Mouse (Mus musculus) midbrain, embryonic 13.5 days (tissue): ENCODE data around the gene Hebp1. TPM values are rescaled to one million over a fixed set of nuclear protein-coding genes. Genes with fewer than 3 reads are reported as not detected.

ENCODE experiments used
- ATAC-seq: fragments of 200-750 bp; cut with Nextera tagmentation; 2 replicates; pipeline ENCODE4 v1.8.0; 2017; ENCODE audit warnings: mild to moderate bottlenecking, moderate TSS enrichment, moderate library complexity
- H3K27ac ChIP-seq: fragments of 300-500 bp; sonication (generic); 2 replicates; pipeline ENCODE4 v1.5.1; 2015; ENCODE audit warnings: inconsistent platforms, mild to moderate bottlenecking, moderate library complexity
- H3K27me3 ChIP-seq: fragments of 300-500 bp; sonication (generic); 2 replicates; pipeline ENCODE4 v1.6.1; 2015; ENCODE audit warnings: mild to moderate bottlenecking, inconsistent platforms
- H3K36me3 ChIP-seq: fragments of 300-500 bp; sonication (generic); 2 replicates; pipeline ENCODE4 v1.6.1; 2015; ENCODE audit warnings: mild to moderate bottlenecking, inconsistent platforms
- H3K4me1 ChIP-seq: fragments of 300-500 bp; sonication (generic); replicated peaks from 2 replicates; pipeline ENCODE4 v1.6.1; 2015; ENCODE audit warnings: inconsistent platforms
- H3K4me2 ChIP-seq: fragments of 300-500 bp; sonication (generic); replicated peaks from 2 replicates; pipeline ENCODE4 v1.6.1; 2015; ENCODE audit warnings: moderate library complexity, mild to moderate bottlenecking, inconsistent platforms
- H3K4me3 ChIP-seq: fragments of 300-500 bp; sonication (generic); replicated peaks from 2 replicates; pipeline ENCODE4 v1.5.1; 2015; ENCODE audit warnings: mild to moderate bottlenecking, inconsistent platforms
- H3K9ac ChIP-seq: fragments of 300-500 bp; sonication (generic); replicated peaks from 2 replicates; pipeline ENCODE4 v1.6.1; 2015; ENCODE audit warnings: mild to moderate bottlenecking, inconsistent platforms
- H3K9me3 ChIP-seq: fragments of 300-500 bp; sonication (generic); 2 replicates; pipeline ENCODE4 v1.6.1; 2016; ENCODE audit warnings: mild to moderate bottlenecking, inconsistent platforms
- WGBS: fragments of 180-500 bp; shearing (Covaris S2); methylation state at CpG from one replicate; pipeline ENCODE4 v1.1.7; 2015; 5-methylcytosine and 5-hydroxymethylcytosine counted together
- polyA plus RNA-seq: library from polyadenylated mRNA; unstranded; fragments of >200 nt; fragmentation: Nextera tagmentation; extraction: Ambion mirVana; gene quantifications from 2 replicates; pipeline ENCODE4 v1.2.1, GENCODE M21; 2015

The Hebp1 gene
- polyA plus RNA-seq, 1 experiment from 2014 or later: 3.4 TPM

DNA sequence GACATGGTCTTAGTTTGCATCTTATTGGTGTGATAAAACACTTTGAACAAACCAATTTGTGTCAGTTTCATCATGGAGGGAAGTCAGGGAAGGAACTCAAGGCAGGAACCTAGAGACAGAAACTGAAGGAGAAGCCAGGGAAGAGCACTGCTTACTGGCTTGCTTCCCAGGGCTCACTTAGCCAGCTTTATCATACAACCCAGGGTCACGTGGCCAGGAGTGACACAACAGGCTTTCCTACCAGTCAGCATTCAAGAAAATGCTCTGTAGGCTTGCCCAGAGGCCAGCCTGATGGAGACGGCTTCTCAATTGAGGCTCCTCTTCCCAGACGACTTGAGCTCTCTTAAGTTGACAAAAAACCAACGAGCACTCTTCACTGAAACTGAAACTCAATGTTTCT lies 2.9 kb downstream of the Hebp1 start:
- H3K9ac ChIP-seq: no peak overlapping the region
- peaks cover 16% of the 10 kb centered on the region for H3K27me3 ChIP-seq
- H3K4me1 ChIP-seq: peaks cover 30% of the 10 kb centered on the region
- no peaks in the 10 kb centered on the region for H3K9me3 ChIP-seq
- WGBS: 83% methylated on average over 4 of the region's 4 CpGs
- H3K36me3 ChIP-seq: no peaks in the 10 kb centered on the region
- no peak for ATAC-seq
- H3K4me3 ChIP-seq: no peak overlapping the region
- H3K27ac ChIP-seq: no peak overlapping the region
- H3K4me2 ChIP-seq: no peak overlapping the region

DNA sequence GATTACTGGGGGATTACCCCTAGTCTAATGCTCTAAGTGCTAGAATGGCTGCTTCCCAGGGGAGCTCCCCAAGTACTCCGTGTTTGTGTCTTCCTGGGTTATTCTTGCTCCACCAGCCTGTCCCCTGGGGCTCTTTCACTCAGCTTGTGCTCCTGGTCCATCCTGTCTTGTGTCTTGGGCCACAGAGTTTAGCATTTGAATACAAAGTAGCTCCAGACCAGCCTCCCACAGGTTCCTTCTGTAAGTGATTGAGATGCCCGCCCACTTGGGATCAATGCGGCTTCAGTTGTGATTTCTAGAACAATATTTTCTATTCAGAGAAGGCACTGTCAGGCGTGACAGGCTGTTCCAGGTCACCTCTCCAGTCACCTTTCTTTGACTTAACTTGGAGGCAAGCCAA lies 4.1 kb downstream of the Hebp1 start:
- no peak overlapping the region for H3K27ac ChIP-seq
- H3K9ac ChIP-seq: no peak overlapping the region
- no peak for ATAC-seq
- 23% methylated on average over 4 of the region's 4 CpGs for WGBS
- H3K4me1 ChIP-seq: peaks cover 19% of the 10 kb centered on the region
- H3K36me3 ChIP-seq: no peaks in the 10 kb centered on the region
- no peak overlapping the region for H3K4me2 ChIP-seq
- H3K27me3 ChIP-seq: peaks cover 16% of the 10 kb centered on the region
- H3K4me3 ChIP-seq: no peak overlapping the region
- H3K9me3 ChIP-seq: no peaks in the 10 kb centered on the region

DNA sequence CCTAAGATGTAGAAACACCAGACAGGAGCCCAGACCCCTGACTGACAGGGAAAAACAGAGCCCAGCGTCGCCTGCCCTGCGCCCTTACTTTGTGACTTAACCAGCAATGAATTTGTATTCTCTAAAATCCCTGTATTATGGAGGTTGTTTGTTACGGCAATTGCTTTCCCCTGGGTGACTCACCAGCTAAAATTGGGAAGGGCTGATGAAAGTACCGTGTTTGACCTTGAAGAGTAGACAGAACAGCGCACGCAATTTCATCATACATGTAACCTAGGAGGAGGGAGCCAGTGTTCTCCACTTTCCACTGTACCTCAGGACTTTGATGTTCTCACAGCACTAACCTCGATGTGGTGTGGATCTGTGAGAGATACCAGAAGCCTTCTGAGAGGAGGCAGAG lies 4.8 kb downstream of the Hebp1 start:
- H3K27me3 ChIP-seq: peaks cover 16% of the 10 kb centered on the region
- WGBS: 71% methylated on average over 8 of the region's 8 CpGs
- H3K4me2 ChIP-seq: no peak overlapping the region
- no peak overlapping the region for H3K4me3 ChIP-seq
- no peak for ATAC-seq
- H3K27ac ChIP-seq: no peak overlapping the region
- peaks cover 14% of the 10 kb centered on the region for H3K4me1 ChIP-seq
- no peaks in the 10 kb centered on the region for H3K9me3 ChIP-seq
- H3K9ac ChIP-seq: no peak overlapping the region
- no peaks in the 10 kb centered on the region for H3K36me3 ChIP-seq

- Histone ChIP-seq H3K27me3 (peaks cover 14% of the 10 kb centered on the region), H3K36me3 (no peaks in the 10 kb centered on the region), H3K9ac (no peak overlapping the region), H3K9me3 (no peaks in the 10 kb centered on the region), H3K4me3 (no peak overlapping the region), H3K4me1 (peaks cover 10% of the 10 kb centered on the region), H3K4me2 (no peak overlapping the region), H3K27ac (no peak overlapping the region)
- 84% methylated on average over 1 of the region's 1 CpGs for WGBS
- no peak for ATAC-seq
Measured at GRCm38 (mm10) chr6:135191906-135192305, 5.9 kb downstream of the Hebp1 start.

GRCm38 (mm10) chr6:135190122-135190521 lies 7.7 kb downstream of the Hebp1 start:
- H3K9me3 ChIP-seq: no peaks in the 10 kb centered on the region
- H3K9ac ChIP-seq: no peak overlapping the region
- no peak for ATAC-seq
- H3K4me2 ChIP-seq: no peak overlapping the region
- no peak overlapping the region for H3K4me3 ChIP-seq
- H3K27me3 ChIP-seq: 0 out of 2 replicates have a peak, but pooled peaks cover 2% of the 10 kb centered on the region
- H3K27ac ChIP-seq: no peak overlapping the region
- H3K36me3 ChIP-seq: no peaks in the 10 kb centered on the region
- WGBS: 50% methylated on average over 6 of the region's 6 CpGs
- H3K4me1 ChIP-seq: peaks cover 10% of the 10 kb centered on the region

- Histone ChIP-seq H3K4me1 (peaks cover 5% of the 10 kb centered on the region), H3K36me3 (no peaks in the 10 kb centered on the region), H3K27me3 (no peaks in the 10 kb centered on the region), H3K9me3 (no peaks in the 10 kb centered on the region), H3K4me2 (no peak overlapping the region), H3K27ac (no peak overlapping the region), H3K9ac (no peak overlapping the region), H3K4me3 (no peak overlapping the region)
- WGBS: 82% methylated on average over 4 of the region's 4 CpGs
- no peak for ATAC-seq
Measured at GRCm38 (mm10) chr6:135188629-135189028, 9.2 kb downstream of the Hebp1 start.

- H3K27ac ChIP-seq: no peak overlapping the region
- H3K9me3 ChIP-seq: no peaks in the 10 kb centered on the region
- ATAC-seq: no peak
- no peak overlapping the region for H3K4me2 ChIP-seq
- H3K4me1 ChIP-seq: no peaks in the 10 kb centered on the region
- no peaks in the 10 kb centered on the region for H3K27me3 ChIP-seq
- 81% methylated on average over 10 of the region's 10 CpGs for WGBS
- no peak overlapping the region for H3K9ac ChIP-seq
- H3K4me3 ChIP-seq: no peak overlapping the region
- no peaks in the 10 kb centered on the region for H3K36me3 ChIP-seq
Measured at GRCm38 (mm10) chr6:135187076-135187917, 10.5 kb downstream of the Hebp1 start.

DNA sequence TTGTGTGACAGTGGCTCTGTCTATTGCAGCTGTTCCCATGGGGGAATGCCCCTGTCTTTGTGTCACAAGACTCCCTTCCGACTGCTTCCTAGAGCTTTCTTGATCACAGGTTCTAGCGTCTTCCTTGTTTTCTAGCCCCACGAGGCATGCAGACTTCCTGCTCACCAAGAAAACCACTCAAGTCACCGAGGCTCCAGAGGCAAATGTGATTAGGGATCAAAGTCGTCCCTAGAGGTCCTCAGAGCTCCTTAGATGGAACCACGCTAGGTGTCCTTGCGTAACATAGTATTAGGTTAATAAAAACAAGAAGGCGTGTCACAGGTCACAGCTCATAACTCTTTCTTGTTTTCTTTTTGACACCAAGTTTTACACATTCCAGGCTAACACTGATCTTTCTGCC lies 13.9 kb downstream of the Hebp1 start:
- Histone ChIP-seq H3K9me3 (no peaks in the 10 kb centered on the region), H3K9ac (no peak overlapping the region), H3K36me3 (no peaks in the 10 kb centered on the region), H3K4me2 (no peak overlapping the region), H3K27ac (no peak overlapping the region), H3K4me3 (no peak overlapping the region), H3K27me3 (0 out of 2 replicates have a peak, but pooled peaks cover 5% of the 10 kb centered on the region), H3K4me1 (no peaks in the 10 kb centered on the region)
- no peak for ATAC-seq
- WGBS: 56% methylated on average over 8 of the region's 8 CpGs

GRCm38 (mm10) chr6:135182925-135183324 lies 14.9 kb downstream of the Hebp1 start:
- no peak overlapping the region for H3K27ac ChIP-seq
- H3K4me2 ChIP-seq: no peak overlapping the region
- H3K9me3 ChIP-seq: no peaks in the 10 kb centered on the region
- 63% methylated on average over 5 of the region's 5 CpGs for WGBS
- H3K27me3 ChIP-seq: peaks cover 9% of the 10 kb centered on the region; the same call in 1 of the 2 replicates
- no peaks in the 10 kb centered on the region for H3K36me3 ChIP-seq
- no peak overlapping the region for H3K9ac ChIP-seq
- no peaks in the 10 kb centered on the region for H3K4me1 ChIP-seq
- no peak overlapping the region for H3K4me3 ChIP-seq
- ATAC-seq: no peak

GRCm38 (mm10) chr6:135178599-135178998 lies 19.2 kb downstream of the Hebp1 start:
- 54% methylated on average over 3 of the region's 3 CpGs for WGBS

GRCm38 (mm10) chr6:135177271-135177670 lies 20.6 kb downstream of the Hebp1 start:
- H3K4me2 ChIP-seq: no peak overlapping the region
- H3K4me1 ChIP-seq: no peaks in the 10 kb centered on the region
- H3K9me3 ChIP-seq: no peaks in the 10 kb centered on the region
- no peak overlapping the region for H3K4me3 ChIP-seq
- H3K36me3 ChIP-seq: no peaks in the 10 kb centered on the region
- H3K9ac ChIP-seq: no peak overlapping the region
- no peak for ATAC-seq
- no peak overlapping the region for H3K27ac ChIP-seq
- H3K27me3 ChIP-seq: peaks cover 9% of the 10 kb centered on the region; the same call in 1 of the 2 replicates

More at GRCm38 (mm10) chr6:135178599-135178998, 19.2 kb downstream of the Hebp1 start:
- Histone ChIP-seq H3K27ac (no peak overlapping the region), H3K9ac (no peak overlapping the region), H3K4me2 (no peak overlapping the region), H3K4me3 (no peak overlapping the region), H3K9me3 (no peaks in the 10 kb centered on the region), H3K27me3 (peaks cover 9% of the 10 kb centered on the region; the same call in 1 of the 2 replicates), H3K4me1 (no peaks in the 10 kb centered on the region), H3K36me3 (no peaks in the 10 kb centered on the region)
- ATAC-seq: no peak

DNA sequence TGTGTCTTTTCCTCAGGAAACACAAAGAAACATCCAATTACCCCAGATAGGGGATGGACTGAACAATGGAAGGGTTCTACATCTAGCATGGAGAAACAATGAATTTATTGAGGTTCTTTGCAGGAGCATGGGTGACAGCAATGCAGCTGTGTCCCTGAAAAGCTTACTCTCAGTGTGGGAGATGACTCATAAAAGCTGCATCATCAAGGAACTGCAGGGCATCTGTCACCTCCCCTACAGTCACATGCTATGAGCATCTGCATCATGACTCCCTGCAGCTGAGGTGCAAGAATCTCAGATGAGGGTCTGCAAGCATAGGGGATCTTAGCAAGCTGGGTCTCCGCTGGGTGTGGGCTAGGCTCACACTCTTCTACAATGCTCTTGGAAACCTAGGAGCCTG lies 22.8 kb downstream of the Hebp1 start:
- Histone ChIP-seq H3K36me3 (no peaks in the 10 kb centered on the region), H3K4me3 (no peak overlapping the region), H3K9ac (no peak overlapping the region), H3K4me2 (no peak overlapping the region), H3K4me1 (no peaks in the 10 kb centered on the region), H3K27ac (no peak overlapping the region), H3K27me3 (peaks cover 3% of the 10 kb centered on the region; the same call in 1 of the 2 replicates), H3K9me3 (no peaks in the 10 kb centered on the region)
- ATAC-seq: no peak
- 94% methylated on average over 1 of the region's 1 CpGs for WGBS

DNA sequence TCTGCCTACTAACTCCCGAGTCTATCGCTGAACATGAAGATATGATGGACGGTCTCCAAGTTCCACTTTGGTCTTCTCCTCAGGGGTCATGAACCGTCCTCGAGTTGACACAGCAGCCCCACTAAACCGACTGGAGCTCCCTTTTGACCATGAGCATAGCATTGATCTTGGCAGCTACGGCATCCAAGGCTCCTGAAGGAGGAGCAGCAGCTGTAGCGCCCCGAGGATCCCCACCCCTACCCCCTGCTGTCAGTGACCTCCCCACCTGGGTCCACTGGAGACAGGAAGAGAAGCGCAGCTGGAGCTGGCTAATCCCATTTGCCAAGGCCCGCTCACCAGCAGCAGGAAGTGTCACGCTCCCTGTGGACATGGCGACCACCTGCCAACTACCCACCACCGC lies 26.1 kb downstream of the Hebp1 start:
- peaks cover 11% of the 10 kb centered on the region for H3K27me3 ChIP-seq
- no peak for ATAC-seq
- no peak overlapping the region for H3K4me3 ChIP-seq
- WGBS: 65% methylated on average over 14 of the region's 14 CpGs
- no peaks in the 10 kb centered on the region for H3K9me3 ChIP-seq
- H3K27ac ChIP-seq: no peak overlapping the region
- no peak overlapping the region for H3K4me2 ChIP-seq
- H3K9ac ChIP-seq: no peak overlapping the region
- H3K36me3 ChIP-seq: no peaks in the 10 kb centered on the region
- peaks cover 10% of the 10 kb centered on the region for H3K4me1 ChIP-seq
